Mouse (Mus musculus): ENCODE results near the gene Olfr667. TPM values are rescaled to one million over a fixed set of nuclear protein-coding genes. Genes with fewer than 3 reads are reported as not detected.
"Not testable (repeated sequence)": the region's sequence is repeated elsewhere in the genome, so short reads cannot be mapped to it uniquely, and the experiment has no call there.

The Olfr667 gene
- not detected for total RNA-seq (2021)
- long read RNA-seq, experiment 1 = 0 reads
- long read RNA-seq, experiment 2 = 0 reads

DNA sequence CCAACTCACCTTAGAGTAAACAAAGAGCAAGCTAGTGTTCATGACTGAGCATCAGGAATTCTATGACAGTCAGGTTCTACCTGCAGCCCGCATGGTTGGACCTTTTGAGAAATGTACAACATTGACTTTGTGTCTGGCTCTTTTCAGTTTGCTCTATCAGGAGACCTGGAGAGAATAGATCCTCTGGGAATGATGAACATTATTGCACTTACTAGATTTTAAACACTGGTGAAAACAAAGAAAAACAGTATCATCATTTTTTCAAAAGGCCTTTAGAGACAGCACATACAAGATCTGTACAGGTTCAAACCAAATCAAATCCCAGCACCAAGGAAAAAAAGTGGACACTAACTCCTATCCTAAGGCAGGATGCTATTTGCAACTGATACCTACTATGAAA lies at the start of gene Olfr667:
Olfr667 (minus strand) TSS at position 101 of the 400 bp plus-strand sequence.
- intact Hi-C loops (cut with DNase I) = no loop called here
- no peak for DNase-seq

DNA sequence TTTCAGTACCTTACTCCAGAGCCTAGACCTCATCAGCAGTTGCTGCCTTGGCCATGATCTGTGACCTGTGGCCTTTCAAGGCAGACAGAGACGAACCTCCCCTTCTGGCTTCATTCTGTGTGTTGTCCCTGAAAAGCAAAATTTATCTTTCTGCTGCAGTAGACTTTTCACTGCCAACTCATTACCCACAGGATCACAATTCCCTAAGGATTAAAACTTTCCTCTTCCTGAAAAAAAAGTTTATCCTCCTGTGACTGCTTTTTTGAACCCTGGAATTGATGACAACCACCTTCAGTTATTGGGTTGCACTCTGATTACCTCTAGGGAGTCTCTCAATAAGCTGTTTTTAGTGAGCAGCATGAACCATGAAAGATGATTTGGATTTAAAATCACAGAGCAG lies 41.2 kb upstream of the Olfr667 start, which contains the start of gene Olfr670:
Olfr670 (minus strand) TSS at position 101 of the 400 bp plus-strand sequence.
- DNase-seq = no peak
- intact Hi-C loops (cut with DNase I) = no loop called here

DNA sequence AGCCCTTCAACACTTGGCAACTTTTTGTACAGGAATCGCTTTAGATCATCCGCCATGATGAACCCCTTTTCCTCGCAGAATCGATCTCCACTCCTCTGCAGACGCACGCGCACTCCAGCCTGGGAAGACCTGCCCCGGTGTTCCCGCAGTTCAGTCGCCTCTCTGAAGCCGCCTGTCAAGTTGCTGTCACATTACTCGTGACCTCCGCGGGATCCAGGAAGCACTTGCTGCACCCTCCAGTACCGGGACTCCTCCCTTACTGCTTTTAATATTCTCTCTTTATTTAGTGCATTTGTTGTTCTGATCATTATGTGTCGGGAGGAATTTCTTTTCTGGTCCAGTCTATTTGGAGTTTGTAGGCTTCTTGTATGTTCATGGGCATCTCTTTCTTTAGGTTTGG lies 29.0 kb upstream of the Olfr667 start:
- intact Hi-C loops (cut with DNase I); DNase-seq: not testable (repeated sequence)

DNA sequence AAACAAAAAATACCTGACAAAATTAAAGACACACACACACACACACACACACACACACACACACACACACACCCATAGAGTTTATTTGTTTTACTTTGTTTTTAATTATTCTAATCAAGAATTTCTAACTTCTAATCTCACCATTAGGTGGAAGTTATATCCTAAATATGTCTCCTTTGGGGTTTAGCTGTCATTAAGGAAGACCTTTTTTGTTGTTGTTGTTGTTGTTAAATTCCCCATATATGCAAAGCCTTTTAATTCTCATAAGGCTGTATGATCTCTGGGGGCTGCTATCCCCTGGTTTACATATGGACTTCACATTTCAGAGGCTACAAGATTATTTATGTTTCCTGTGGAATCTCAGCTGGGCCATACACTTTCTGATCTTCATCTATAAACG lies 12.7 kb upstream of the Olfr667 start, which contains the start of gene Olfr669:
Olfr669 (plus strand) TSS at position 301 of the 400 bp plus-strand sequence.
- intact Hi-C loops (cut with DNase I) = no loop called here
- DNase-seq = no peak

DNA sequence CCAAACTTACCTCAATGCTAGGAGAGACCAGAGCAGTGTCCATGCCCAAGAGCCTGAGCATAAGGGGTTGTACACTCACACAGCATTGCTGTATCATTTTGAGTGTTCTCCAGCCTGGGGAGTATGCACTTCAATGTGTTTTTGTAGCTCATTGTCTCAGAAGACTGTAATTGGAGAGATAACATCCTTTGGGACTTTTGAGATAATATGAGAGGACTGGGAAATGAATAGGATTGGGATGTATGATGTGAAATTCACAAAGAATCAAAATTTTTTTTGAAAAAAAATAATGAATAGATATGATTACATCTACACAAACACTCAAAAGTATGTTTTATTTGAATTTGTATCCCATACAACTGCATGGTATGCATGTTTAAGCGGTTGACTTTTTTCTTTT lies 6.7 kb upstream of the Olfr667 start, which contains the start of gene Olfr668:
Olfr668 (minus strand) TSS at position 101 of the 400 bp plus-strand sequence.
- no peak for DNase-seq

DNA sequence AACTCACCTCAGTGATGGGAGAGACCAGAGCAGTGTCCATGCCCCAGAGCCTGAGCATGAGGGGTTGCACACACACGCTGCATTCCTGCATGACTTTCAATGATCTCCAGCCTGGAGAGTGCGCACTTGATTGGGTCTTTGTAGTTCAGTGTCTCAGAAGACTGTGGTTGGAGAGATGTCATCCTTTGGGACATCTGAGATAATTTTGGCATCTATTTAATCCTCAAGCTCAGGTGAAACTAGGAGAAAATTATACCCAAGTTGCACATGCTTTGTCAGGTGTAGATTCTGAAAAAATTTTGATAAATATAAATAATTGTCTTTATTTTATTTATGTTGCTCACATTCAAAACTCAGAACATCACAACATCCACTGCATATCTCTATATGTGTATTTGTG lies 25.4 kb downstream of the Olfr667 start, which contains the start of gene Olfr666:
Olfr666 (minus strand) TSS at position 101 of the 400 bp plus-strand sequence.
- DNase-seq = no peak
- intact Hi-C loops (cut with DNase I) = no loop called here

More for the DNA sequence above, 6.7 kb upstream of the Olfr667 start, which contains the start of gene Olfr668:
- intact Hi-C loops (cut with DNase I) = no loop called here

DNA sequence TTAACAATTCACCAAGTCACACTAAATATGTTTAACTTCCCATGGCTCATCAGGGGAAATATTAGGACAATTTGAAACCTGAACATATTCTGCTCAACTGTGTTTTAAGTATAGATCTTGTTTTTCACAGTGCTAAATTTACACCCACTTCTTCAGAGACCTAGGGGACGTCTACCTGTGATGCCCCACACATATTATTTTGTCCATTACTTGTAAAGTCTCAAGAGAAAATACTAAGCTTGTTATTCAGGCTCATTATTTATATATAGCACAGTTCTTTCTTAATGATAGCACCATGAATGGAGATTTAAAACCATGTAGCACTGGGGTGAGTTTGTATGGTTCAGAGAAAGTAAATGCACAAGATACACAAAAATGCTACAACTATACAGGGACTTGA lies 43.6 kb downstream of the Olfr667 start, which contains the start of gene Olfr665:
Olfr665 (plus strand) TSS at position 301 of the 400 bp plus-strand sequence.
- no peak for DNase-seq
- intact Hi-C loops (cut with DNase I) = no loop called here

Other genes starting within 250 kb of the Olfr667 start
- not detected for gene Olfr661, start 235.0 kb downstream of the Olfr667 start, total RNA-seq (2021)
- gene Usp17le, start 144.0 kb downstream of the Olfr667 start, total RNA-seq (2021) = not detected
- not detected for gene Usp17lb, start 78.9 kb downstream of the Olfr667 start, total RNA-seq (2021)
- not detected for gene Usp17la, start 64.5 kb downstream of the Olfr667 start, total RNA-seq (2021)
- gene Olfr665, start 43.5 kb downstream of the Olfr667 start, total RNA-seq (2021) = not detected
- gene Olfr666, start 25.5 kb downstream of the Olfr667 start, total RNA-seq (2021) = not detected
- not detected for gene Olfr668, start 6.6 kb upstream of the Olfr667 start, total RNA-seq (2021)
- not detected for gene Olfr669, start 12.8 kb upstream of the Olfr667 start, total RNA-seq (2021)
- not detected for gene Olfr670, start 41.1 kb upstream of the Olfr667 start, total RNA-seq (2021)
- not detected for gene Olfr671, start 57.6 kb upstream of the Olfr667 start, total RNA-seq (2021)
- not detected for gene Olfr672, start 80.5 kb upstream of the Olfr667 start, total RNA-seq (2021)
- not detected for gene Olfr675, start 107.0 kb upstream of the Olfr667 start, total RNA-seq (2021)
- gene Olfr676, start 111.2 kb upstream of the Olfr667 start, total RNA-seq (2021) = not detected
- not detected for gene Olfr677, start 129.9 kb upstream of the Olfr667 start, total RNA-seq (2021)
- gene Olfr678, start 143.0 kb upstream of the Olfr667 start, total RNA-seq (2021) = not detected
- not detected for gene Olfr679, start 159.7 kb upstream of the Olfr667 start, total RNA-seq (2021)
- not detected for gene Olfr680-ps1, start 171.3 kb upstream of the Olfr667 start, total RNA-seq (2021)
- gene Olfr681, start 195.4 kb upstream of the Olfr667 start, total RNA-seq (2021) = not detected
- not detected for gene Olfr683, start 225.5 kb upstream of the Olfr667 start, total RNA-seq (2021)
- not detected for gene Olfr684, start 242.2 kb upstream of the Olfr667 start, total RNA-seq (2021)

Measured in gastrocnemius, postnatal 36 days (tissue).